Mouse (Mus musculus) liver, adult 2 months (tissue): ENCODE data around the gene Ryk.

ENCODE experiments used
- CTCF ChIP-seq: fragments of 200-500 bp; IDR thresholded peaks from 2 replicates; pipeline ENCODE4 v1.5.1; 2011; ENCODE audit warnings: low read depth, low read length, control low read depth
- POLR2A ChIP-seq: fragments of 200-500 bp; IDR thresholded peaks from 2 replicates; pipeline ENCODE4 v1.6.1; 2011; ENCODE audit warnings: low read length, control low read depth; ENCODE audit not compliant: insufficient read depth; ENCODE audit errors: extremely low read depth

- no peak for TF ChIP-seq POLR2A
- no peak for TF ChIP-seq CTCF
These were observed 114.0 kb downstream of the Ryk start for GRCm38 (mm10) chr9:102948706-102949105.
